Mouse (Mus musculus): ENCODE data around the gene Add3. TPM values are rescaled to one million over a fixed set of nuclear protein-coding genes. Genes with fewer than 3 reads are reported as not detected.

Add3 gene
- polyA plus RNA-seq, 1 experiment from 2014 or later = 106 TPM

DNA sequence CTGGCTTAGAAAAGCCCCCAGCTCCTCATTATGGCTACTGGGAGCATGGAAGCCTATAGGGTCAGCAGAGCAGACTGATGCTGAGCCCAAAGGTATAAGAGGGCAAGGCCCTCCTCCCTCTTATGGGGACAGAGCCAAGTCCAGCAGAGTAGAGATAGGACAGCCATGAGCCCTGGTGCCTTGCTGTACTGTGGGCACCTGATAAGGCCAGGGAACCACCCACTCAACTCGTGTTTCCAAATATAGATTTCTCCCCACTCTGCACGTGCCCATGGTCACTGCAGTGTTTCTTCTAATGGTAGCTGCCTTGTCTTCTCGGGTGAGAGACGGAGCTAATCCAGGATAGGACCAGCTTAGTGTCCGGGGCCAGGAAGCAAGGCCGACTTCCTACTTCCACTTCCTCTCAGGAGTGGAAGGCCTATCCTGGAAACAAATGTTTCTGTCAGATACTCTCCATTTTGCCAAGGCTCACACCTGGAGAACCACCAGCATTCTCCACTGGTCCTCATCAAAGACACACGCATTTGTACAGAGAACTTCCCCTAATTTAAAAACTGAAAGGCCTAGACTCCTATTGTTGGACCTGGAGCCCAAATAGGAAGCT, 116.8 kb downstream of the Add3 start:
- Histone ChIP-seq H3K4me2 (no peak overlapping the region), H3K9me3 (no peaks in the 10 kb centered on the region), H3K4me3 (no peak overlapping the region), H3K27ac (no peak overlapping the region), H3K4me1 (no peaks in the 10 kb centered on the region), H3K9ac (no peak overlapping the region), H3K27me3 (no peaks in the 10 kb centered on the region), H3K36me3 (no peaks in the 10 kb centered on the region)
- ATAC-seq (ENCODE audit: borderline replicate concordance, extremely low read depth, low FRiP score, low TSS enrichment) = peak; percentile 63; the same call in 1 of the 2 replicates
- WGBS = 70% methylated on average over 7 of the region's 7 CpGs

- no peaks in the 10 kb centered on the region for H3K9me3 ChIP-seq
- H3K4me1 ChIP-seq = no peaks in the 10 kb centered on the region
- H3K4me2 ChIP-seq = no peak overlapping the region
- no peaks in the 10 kb centered on the region for H3K36me3 ChIP-seq
- H3K9ac ChIP-seq = no peak overlapping the region
- no peaks in the 10 kb centered on the region for H3K27me3 ChIP-seq
- 83% methylated on average over 15 of the region's 15 CpGs for WGBS
- no peak for ATAC-seq (ENCODE audit: borderline replicate concordance, extremely low read depth, low FRiP score, low TSS enrichment)
- H3K27ac ChIP-seq = no peak overlapping the region
- H3K4me3 ChIP-seq = no peak overlapping the region
Measured at GRCm38 (mm10) chr19:53257631-53258560, 117.7 kb downstream of the Add3 start.

GRCm38 (mm10) chr19:53258740-53259506, 118.7 kb downstream of the Add3 start:
- H3K9ac ChIP-seq = no peak overlapping the region
- H3K9me3 ChIP-seq = no peaks in the 10 kb centered on the region
- no peak overlapping the region for H3K4me3 ChIP-seq
- ATAC-seq (ENCODE audit: borderline replicate concordance, extremely low read depth, low FRiP score, low TSS enrichment) = no peak
- 78% methylated on average over 13 of the region's 13 CpGs for WGBS
- H3K27ac ChIP-seq = no peak overlapping the region
- no peak overlapping the region for H3K4me2 ChIP-seq
- H3K36me3 ChIP-seq = no peaks in the 10 kb centered on the region
- 0 out of 2 replicates have a peak, but pooled peaks cover under 1% of the 10 kb centered on the region for H3K4me1 ChIP-seq
- no peaks in the 10 kb centered on the region for H3K27me3 ChIP-seq

DNA sequence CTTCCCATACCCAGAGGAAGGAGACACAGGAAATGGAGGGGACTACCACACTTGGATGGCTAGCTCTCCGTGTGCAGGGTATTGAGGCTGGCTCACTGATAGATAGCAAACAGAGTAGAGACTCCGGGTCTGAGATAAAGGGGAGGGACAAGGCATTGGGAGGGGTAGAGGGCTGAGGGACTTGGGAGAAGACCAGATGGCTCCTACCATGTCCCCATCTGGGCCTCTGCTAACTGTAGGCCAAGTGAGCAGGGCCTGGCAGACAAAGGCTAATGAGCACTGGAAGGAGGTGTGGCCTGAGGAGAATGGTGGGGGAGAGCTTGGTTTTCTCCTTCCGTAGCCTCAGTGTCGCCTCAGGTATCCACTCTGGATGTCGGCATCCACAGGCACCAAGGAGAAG, 119.3 kb downstream of the Add3 start:
- Histone ChIP-seq H3K9me3 (no peaks in the 10 kb centered on the region), H3K27ac (no peak overlapping the region), H3K27me3 (no peaks in the 10 kb centered on the region), H3K36me3 (no peaks in the 10 kb centered on the region), H3K4me1 (0 out of 2 replicates have a peak, but pooled peaks cover 6% of the 10 kb centered on the region), H3K9ac (no peak overlapping the region), H3K4me3 (no peak overlapping the region), H3K4me2 (no peak overlapping the region)
- WGBS = 56% methylated on average over 5 of the region's 5 CpGs
- ATAC-seq (ENCODE audit: borderline replicate concordance, extremely low read depth, low FRiP score, low TSS enrichment) = no peak

- ATAC-seq (ENCODE audit: borderline replicate concordance, extremely low read depth, low FRiP score, low TSS enrichment) = no peak
- Histone ChIP-seq H3K4me1 (peaks cover 8% of the 10 kb centered on the region), H3K27me3 (no peaks in the 10 kb centered on the region), H3K36me3 (no peaks in the 10 kb centered on the region), H3K9ac (no peak overlapping the region), H3K9me3 (no peaks in the 10 kb centered on the region), H3K27ac (no peak overlapping the region), H3K4me2 (no peak overlapping the region), H3K4me3 (no peak overlapping the region)
- 63% methylated on average over 10 of the region's 10 CpGs for WGBS
Measured at GRCm38 (mm10) chr19:53260261-53260660, 120.0 kb downstream of the Add3 start.

DNA sequence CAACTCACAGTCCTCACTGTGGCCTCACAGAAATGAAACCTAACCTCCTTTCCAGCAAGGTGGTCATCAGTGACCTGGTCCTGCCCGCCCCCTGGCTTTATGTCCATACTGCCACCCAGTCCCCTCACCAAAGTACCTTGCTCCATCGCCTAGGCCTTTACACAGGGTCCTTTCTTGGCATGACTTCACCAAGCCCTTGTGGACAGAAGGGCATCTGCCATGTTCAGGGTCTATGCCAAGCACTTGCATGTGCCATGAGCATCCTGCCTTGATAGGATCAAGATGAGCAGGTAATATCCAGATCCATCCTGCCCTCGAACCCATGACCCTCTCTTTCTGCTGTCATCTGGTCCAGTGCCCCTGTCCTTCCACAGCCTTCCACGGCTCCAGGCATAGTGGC, 120.6 kb downstream of the Add3 start:
- Histone ChIP-seq H3K36me3 (no peaks in the 10 kb centered on the region), H3K4me2 (no peak overlapping the region), H3K9me3 (no peaks in the 10 kb centered on the region), H3K4me1 (peaks cover 10% of the 10 kb centered on the region), H3K4me3 (no peak overlapping the region), H3K27me3 (no peaks in the 10 kb centered on the region), H3K27ac (no peak overlapping the region), H3K9ac (no peak overlapping the region)
- ATAC-seq (ENCODE audit: borderline replicate concordance, extremely low read depth, low FRiP score, low TSS enrichment) = no peak
- WGBS = 81% methylated on average over 4 of the region's 4 CpGs

DNA sequence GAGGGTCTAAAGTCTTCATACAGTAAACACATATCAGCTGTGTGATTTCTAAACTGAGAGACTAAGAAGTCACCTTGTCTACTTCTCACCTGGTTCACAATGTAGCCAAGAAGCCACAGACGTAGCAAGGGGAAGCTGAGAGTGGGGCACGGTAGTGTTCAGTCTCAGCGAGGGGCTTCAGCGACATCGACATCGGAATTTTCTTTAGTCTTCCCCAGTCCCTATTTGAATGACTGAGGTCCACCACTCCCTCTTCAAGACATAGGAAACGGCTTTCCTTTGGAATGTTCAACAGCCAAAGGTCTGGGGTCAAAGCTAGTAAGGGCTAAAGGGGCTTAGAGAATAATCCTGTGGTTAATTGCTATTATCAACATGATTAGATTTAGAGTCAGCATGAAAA, 121.8 kb downstream of the Add3 start:
- no peak overlapping the region for H3K4me3 ChIP-seq
- no peaks in the 10 kb centered on the region for H3K9me3 ChIP-seq
- ATAC-seq (ENCODE audit: borderline replicate concordance, extremely low read depth, low FRiP score, low TSS enrichment) = no peak
- WGBS = 65% methylated on average over 7 of the region's 7 CpGs
- no peak overlapping the region for H3K9ac ChIP-seq
- H3K4me1 ChIP-seq = peaks cover 10% of the 10 kb centered on the region
- no peaks in the 10 kb centered on the region for H3K36me3 ChIP-seq
- no peak overlapping the region for H3K4me2 ChIP-seq
- no peak overlapping the region for H3K27ac ChIP-seq
- no peaks in the 10 kb centered on the region for H3K27me3 ChIP-seq

DNA sequence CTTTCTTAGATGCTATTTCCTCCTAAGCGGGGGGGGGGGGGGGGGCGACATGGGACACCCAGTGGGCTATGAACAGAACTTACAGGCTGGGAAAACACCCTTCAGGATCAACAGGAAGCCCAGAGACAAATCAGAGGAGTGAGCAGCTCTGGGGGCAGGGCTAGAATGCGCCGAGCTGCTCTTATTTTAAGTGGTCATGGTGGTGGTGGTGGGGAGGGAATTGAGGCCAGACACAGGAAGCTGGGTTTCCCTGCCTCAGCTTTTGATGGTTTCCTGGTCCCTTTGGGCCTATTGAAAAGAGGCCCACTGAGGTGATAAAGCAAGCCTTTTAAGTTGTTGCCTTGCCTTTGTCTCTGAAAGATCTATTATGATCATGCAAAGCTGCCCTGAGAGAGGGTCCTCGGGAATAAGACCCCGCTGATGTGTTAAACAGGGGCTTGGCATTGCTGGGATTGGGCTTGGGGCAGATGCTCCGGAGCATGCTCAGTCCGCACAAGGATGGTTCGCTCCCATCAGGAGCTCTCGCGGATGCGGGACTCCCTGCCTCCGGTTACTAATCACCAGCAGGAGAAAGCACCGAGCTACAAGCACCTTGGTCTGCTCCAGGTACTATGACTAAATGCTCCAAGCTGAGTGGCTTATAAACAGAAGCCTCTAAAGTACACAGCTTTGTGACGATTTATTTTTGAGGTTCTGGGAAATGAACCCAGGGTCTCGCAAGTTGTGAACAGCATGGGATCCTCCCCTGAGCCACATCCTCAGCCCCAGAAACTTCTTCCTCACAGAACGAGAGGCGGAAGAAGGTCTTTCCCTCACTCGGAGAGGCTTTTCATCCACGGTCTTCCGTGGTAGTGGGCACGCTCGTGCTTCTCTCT, 123.9 kb downstream of the Add3 start:
- H3K27ac ChIP-seq = no peak overlapping the region
- no peak overlapping the region for H3K4me3 ChIP-seq
- no peak overlapping the region for H3K9ac ChIP-seq
- H3K9me3 ChIP-seq = no peaks in the 10 kb centered on the region
- H3K4me1 ChIP-seq = peaks cover 10% of the 10 kb centered on the region
- 33% methylated on average over 23 of the region's 23 CpGs for WGBS
- H3K27me3 ChIP-seq = no peaks in the 10 kb centered on the region
- no peaks in the 10 kb centered on the region for H3K36me3 ChIP-seq
- no peak for ATAC-seq (ENCODE audit: borderline replicate concordance, extremely low read depth, low FRiP score, low TSS enrichment)
- no peak overlapping the region for H3K4me2 ChIP-seq

- Histone ChIP-seq H3K4me3 (no peak overlapping the region), H3K27me3 (no peaks in the 10 kb centered on the region), H3K36me3 (no peaks in the 10 kb centered on the region), H3K9me3 (no peaks in the 10 kb centered on the region), H3K4me1 (peaks cover 10% of the 10 kb centered on the region), H3K9ac (no peak overlapping the region), H3K4me2 (no peak overlapping the region), H3K27ac (no peak overlapping the region)
- WGBS = 42% methylated on average over 12 of the region's 12 CpGs
- ATAC-seq (ENCODE audit: borderline replicate concordance, extremely low read depth, low FRiP score, low TSS enrichment) = no peak
Measured at GRCm38 (mm10) chr19:53264821-53265727, 124.8 kb downstream of the Add3 start.

DNA sequence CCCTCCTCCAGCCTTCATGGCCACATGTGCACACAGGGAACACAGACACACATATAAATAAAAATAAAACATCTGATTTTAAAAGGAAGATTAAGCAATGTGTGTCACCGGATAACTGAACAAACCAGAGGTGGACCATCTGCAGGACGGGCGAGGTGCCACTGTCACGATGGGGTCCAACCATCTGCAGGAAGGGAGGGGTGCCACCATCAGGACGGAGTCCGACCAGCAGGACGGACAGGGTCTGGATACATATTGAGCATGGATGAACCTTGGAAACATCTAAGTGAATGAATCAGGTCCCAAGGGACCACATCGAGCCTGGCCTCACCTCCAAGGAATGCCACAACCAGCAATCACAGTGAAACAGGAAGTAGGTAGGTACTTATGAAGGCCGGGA, 127.1 kb downstream of the Add3 start:
- Histone ChIP-seq H3K27me3 (no peaks in the 10 kb centered on the region), H3K27ac (no peak overlapping the region), H3K4me2 (no peak overlapping the region), H3K9ac (no peak overlapping the region), H3K4me3 (no peak overlapping the region), H3K4me1 (peaks cover 13% of the 10 kb centered on the region), H3K36me3 (no peaks in the 10 kb centered on the region), H3K9me3 (no peaks in the 10 kb centered on the region)
- 87% methylated on average over 9 of the region's 9 CpGs for WGBS
- ATAC-seq (ENCODE audit: borderline replicate concordance, extremely low read depth, low FRiP score, low TSS enrichment) = no peak

All from lung, embryonic 15.5 days (tissue).